Mouse (Mus musculus) urinary bladder, postnatal 4 days (tissue): ENCODE measurements around the gene Hdac10.

Source experiments
- DNase-seq, 2 experiments: peaks; one replicate each; pipeline ENCODE4 v3.0.0; 2021 to 2022; ENCODE audit warnings: low spot score in 2 of 2

Gene Hdac10

DNA sequence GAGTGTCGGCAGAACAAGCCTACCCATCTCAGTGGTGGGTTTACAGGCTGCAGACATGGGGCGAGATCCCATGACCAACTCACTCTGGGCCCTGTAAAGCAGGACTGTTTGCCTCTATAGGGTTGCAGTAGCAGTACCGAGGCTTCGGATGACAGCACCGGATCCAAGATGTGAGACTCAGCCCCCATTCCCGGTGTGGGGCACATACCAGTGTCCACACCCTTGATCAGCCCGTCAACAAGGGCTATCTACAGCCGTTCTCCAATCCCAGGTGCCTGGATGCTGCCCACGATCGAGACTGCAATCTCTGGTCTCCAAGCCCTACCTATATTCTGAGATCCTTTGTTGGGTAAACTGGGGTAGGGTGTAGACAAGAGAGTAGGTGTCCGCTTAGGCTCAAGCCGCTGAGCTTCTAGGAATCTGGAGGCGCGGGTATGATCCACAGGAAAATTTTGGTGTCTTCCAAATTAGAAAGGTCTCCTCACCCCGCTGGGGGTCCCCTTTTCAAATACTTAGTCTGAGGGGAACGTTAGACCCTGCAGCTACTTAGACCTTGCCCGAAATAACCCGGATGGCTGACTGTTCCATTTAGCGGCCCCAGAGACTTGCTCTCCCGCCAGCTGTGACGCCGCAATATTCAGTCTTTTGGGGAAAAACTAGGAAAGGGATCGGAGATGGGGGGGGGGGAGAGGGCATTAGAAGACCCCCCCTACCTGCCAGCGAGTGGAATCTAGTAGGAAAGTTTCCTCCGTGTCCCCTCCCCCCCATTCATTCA is 20.2 kb upstream of the Hdac10 start:
- DNase-seq = no peak

DNA sequence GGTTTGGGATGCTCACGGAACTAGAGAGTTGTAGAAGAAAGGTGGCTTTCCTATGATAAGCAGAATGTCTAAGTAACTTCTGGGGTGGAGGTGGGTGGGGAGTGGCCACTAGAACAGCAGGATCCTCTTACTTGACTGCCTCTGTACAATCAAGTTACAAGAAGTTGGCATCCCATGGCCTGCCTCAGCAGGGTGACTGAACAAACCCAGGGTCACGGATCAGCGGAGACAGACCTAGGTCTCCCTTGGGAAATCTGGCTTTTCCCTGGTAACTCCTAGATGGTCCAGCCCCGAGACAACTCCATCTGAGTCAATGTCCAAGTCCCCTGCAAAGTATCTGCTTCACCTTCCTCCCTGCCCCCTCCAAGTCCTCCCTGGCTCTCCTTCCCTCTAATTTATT is 19.4 kb upstream of the Hdac10 start:
- DNase-seq = no peak

GRCm38 (mm10) chr15:89147456-89147855 is 19.0 kb upstream of the Hdac10 start:
- no peak for DNase-seq

DNA sequence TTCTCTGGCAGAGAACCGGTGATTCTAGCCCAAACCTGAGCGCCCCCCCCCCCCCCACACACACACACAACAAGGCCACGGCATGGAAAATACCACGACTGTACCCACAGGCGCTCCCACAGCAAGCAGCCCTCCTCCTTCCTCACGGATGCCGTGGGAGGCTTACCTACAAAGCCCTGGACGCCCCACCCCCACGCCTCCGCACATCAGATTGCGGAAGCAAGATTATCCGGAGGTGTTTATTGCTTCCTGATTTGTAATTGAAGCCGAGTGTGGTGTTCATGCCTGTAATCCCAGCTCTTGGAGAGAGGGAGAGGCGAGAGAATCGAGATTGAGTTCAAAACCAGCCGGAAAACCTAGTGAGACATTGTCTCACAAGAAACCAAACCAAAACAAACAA is 18.5 kb upstream of the Hdac10 start:
- no peak for DNase-seq

DNA sequence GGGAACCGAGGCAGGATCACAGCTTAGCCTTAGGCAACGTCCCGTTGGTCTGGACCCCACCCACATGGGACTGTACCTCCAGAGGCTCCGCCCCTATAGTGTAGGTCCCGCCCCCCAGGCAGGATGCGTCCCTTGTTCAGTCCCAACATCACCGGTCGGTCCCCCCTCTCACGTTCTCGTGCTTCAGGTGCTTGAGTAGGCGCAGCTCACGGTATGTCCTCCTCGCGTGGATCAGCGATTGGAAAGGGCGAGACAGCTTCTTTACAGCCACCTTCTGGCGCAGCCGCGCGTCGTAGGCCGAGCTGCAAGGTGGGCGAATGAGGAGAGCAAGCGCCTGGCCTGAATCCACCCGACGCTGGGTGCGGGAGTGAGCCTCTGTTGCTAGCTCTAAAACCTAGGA is 18.0 kb upstream of the Hdac10 start:
- DNase-seq = no peak

- no peak for DNase-seq
Measured at GRCm38 (mm10) chr15:89145813-89146350, 17.4 kb upstream of the Hdac10 start.

GRCm38 (mm10) chr15:89144965-89145364 is 16.5 kb upstream of the Hdac10 start:
- DNase-seq = no peak

- DNase-seq = no peak
Measured at GRCm38 (mm10) chr15:89143134-89143533, 14.6 kb upstream of the Hdac10 start.

GRCm38 (mm10) chr15:89141905-89142304 is 13.4 kb upstream of the Hdac10 start:
- no peak for DNase-seq

DNA sequence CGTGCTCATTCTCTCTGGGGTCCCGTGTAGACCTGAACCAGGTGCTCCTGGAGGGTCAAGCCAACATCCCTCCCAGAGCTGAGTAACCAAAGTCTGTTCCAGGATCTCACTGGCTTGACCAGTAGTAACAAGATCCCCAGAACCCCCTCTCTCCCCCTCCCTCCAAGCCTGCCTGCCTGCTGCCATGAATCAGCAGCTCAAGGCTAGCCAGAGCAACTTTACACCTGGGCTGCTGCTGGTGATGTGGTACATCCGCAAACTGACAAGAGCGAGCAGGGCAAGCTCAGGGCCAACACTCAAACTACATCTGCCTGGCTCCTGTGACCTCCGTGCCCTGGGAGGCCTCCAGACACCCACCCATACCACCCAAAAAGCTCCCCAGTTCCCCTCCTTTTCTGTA is 12.9 kb upstream of the Hdac10 start:
- no peak for DNase-seq

DNA sequence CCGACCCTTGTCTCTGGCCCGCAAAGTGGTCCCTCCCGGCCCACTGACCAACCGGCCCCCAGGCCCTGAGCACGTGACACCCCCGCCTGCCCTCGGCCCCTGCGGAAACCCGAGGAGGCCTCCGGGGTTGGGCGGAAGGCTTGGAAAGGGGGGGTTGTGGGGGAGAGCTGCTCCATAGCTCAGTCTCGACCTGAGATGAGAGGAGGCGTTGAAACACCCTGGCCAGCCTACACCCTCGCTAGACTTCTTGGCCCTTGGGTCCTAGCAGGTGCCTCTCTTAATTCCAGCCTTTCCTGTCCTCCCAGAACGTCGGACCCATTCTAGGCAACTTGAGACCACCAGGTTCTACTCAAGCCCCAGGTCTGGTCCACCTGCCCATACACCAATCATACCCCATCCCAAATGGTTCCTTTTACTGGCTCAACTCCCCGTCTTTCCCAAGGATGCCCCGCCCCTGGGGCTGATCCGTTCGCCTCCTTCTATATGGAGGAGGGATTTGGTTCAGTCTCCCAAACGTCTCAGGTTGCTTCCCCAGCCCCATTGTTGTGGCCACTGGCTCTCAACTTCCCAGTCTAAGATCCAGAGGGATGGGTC is 12.3 kb upstream of the Hdac10 start, which contains the start of gene Mapk12:
TSS of gene Mapk12 (minus strand) at position 45 of the 594 bp plus-strand sequence.
- DNase-seq = no peak

DNA sequence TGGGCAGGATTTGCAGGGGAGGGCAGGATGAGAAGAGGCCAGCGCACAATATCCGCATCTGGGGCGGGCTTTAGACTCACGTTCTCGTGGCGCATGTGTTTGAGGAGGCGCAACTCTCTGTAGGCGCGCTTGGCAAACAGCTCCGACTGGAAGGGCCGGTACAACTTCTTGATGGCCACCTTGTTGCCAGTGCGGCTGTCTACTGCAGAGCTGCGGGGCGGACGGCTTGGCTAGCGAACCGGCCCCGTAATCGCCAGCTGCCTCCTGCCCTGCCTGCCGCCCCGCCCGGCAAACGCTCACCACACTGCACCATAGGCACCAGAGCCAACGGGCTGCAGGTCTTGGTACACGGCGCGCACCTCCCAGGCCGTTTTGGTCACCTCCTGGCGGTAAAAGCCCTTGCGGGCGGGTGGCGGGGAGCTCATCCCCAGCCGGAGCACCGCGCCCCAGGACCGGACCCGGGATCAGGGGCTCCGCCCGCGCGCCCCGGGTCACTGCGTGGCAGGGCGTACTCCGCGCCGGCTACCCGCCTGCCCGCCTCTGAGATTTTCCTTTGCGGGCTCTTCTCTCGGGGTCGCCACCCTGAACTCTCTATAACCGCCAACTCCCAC is 11.7 kb upstream of the Hdac10 start:
- no peak for DNase-seq

DNA sequence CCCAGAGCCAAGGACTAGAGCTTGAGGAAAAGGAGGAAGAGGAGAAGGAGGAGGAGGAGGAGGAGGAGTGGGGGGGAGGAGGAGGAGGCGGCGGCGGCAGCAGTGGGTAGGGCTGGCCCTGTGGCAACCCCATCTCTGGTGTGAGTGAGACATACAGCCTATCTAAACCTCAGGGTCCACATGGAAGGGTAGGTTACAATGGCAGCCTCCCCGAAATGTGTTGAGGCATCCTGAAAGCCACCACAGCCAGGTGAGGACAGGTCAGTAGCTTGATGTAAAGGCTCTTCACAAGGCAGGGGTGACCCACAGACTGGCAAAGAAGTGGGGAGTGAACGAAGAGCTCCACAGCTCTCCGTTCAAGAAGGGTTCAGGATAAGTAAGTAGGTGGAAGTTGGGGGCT is 10.0 kb upstream of the Hdac10 start:
- DNase-seq = no peak

DNA sequence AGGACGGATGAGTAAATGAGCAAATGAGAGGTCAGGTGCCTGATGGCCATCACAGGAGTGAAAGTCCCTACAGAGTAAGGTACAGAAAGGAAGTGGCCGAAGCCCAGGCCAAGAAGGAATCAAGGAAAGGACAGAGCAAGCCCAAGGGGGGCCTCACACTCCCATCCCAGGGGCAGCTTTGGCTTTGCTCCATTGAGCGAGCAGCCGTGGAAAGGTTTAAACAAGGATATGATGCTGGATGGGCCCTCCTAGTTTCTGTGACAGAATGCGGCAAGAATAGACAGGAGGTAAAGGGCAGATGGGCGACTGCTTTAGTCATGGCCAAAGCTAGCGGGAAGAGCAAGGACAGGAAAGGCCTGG is 9.5 kb upstream of the Hdac10 start:
- DNase-seq = no peak

- no peak for DNase-seq
Measured at GRCm38 (mm10) chr15:89137378-89138045, 9.0 kb upstream of the Hdac10 start.

- DNase-seq = no peak
Measured at GRCm38 (mm10) chr15:89136461-89137155, 8.1 kb upstream of the Hdac10 start.

DNA sequence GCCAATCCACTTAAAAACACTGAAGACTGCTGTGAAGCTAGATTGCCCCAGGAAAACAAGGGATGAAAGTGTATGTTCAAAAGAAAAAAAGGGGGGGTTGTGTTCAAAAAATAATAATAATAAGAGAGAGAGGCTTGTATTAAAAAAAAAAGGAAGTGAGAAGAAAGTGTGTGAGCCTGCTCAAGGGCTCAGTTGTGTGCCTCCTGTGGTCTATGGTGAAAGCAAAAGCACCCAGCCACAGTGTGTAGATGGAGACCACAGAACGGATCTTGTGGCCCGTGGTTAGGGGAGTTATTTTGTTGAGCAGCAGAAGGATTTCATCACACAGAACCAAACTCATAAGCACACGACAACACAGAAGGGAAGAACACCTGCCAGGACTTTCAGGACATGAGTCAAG is 2.8 kb upstream of the Hdac10 start:
- DNase-seq = no peak

GRCm38 (mm10) chr15:89130245-89130644 is 1.7 kb upstream of the Hdac10 start:
- DNase-seq = no peak

- no peak for DNase-seq
Measured at GRCm38 (mm10) chr15:89127364-89127940, 1.0 kb downstream of the Hdac10 start.

GRCm38 (mm10) chr15:89126622-89127021 is 1.9 kb downstream of the Hdac10 start:
- DNase-seq = no peak

DNA sequence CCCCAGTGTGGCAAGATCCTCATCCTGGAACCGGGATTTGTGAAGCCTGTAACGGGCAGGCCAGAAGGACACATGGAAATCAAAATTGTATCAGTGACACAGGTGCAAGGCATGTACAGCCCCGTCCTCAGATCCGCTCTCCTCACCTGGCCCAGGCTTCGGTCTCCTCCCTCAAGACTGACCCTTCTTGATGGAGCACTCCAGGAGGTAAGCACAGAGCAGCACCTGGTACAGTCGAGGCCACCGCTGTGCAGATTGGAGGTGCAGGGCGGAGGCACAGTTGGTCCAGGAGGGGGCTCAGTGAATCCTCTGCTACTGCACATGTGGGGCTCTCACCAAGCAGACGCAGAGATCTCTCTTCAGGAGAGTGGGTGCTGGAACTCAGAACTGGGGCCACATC is 3.1 kb downstream of the Hdac10 start:
- no peak for DNase-seq
